Mouse (Mus musculus): ENCODE data around the gene Klf13.

DNA sequence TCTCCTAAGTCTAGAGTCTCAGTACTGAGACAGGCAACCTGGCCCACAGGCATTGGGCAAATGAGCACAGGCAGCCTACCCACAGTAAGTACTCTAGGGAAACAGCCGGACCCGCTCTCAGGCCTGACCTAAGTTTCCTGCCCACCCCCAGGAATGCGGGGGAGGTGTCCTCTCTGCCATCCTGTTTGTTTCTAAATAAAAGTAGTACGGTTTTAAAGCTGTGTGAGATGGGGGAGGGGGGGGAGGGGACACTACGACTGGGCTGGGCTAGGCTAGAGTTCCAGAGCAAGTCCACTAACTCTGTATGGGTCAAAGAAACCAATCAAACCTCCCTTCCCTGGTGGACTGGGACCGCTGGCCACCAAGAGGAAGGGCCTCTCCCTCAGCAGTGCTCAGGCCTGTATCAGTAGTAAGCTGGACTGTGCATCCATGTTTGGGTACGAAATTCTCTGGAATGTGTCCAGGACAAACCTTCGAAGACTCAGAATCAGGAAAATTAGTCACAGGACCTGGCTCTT, 51.6 kb downstream of the Klf13 start:
- no peak for TF ChIP-seq POLR2A (IDR thresholded peaks at IDR 0.05; ENCODE audit: extremely low read depth, insufficient read depth, low read length)
- TF ChIP-seq CTCF (IDR thresholded peaks at IDR 0.05; ENCODE audit: extremely low read depth, insufficient read depth, low read length), result no peak
